Mouse (Mus musculus) embryo, embryonic 10 days (tissue): Measurements from ENCODE around the gene Hras.

Experiments used
- DNase-seq: peaks from one replicate; pipeline ENCODE4 v3.0.0-alpha.2; 2015; ENCODE audit warnings: low spot score

Gene Hras

DNA sequence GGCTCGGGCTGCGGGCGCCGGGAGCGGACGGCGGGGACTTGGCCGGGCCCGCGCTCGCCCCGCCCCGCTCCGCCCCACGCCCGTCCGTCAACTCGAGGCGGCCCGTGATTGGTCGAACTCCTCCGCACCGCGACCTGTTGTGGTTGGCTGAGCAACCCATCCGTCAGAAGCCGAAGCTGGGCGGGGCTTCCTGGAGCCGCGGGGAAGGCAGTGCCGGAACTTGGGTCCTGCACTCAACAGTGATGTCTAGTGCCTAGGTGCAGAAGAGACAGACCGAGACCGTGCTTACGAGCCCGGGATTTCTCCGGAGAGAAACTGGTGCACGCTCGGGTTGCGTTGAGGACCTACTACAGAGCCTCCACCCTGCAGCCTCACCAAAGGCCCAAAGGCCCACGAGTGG is at the start of gene Hras, which contains the start of gene Lrrc56:
TSS of gene Hras (minus strand) at position 58 of the 400 bp plus-strand sequence.
TSS of gene Lrrc56 (plus strand) at position 210 of the 400 bp plus-strand sequence.
- peak; percentile 99 for DNase-seq

DNA sequence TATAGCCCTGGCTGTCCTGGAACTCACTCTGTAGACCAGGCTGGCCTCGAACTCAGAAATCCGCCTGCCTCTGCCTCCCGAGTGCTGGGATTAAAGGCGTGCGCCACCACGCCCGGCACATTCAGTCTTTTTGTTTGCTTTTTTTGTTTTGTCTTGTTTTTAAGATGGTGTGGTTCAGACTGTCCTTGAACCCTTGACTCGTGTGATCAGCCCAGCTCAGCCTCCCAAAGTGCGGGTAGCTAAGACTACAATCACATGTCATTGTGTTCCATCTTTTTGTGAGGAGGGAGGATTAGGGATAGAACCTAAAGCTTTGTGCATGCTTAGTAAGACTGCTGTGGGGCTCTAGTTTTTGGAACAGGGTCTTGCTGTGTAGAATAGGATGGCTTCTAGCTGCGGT is 37.7 kb upstream of the Hras start:
- DNase-seq = no peak

DNA sequence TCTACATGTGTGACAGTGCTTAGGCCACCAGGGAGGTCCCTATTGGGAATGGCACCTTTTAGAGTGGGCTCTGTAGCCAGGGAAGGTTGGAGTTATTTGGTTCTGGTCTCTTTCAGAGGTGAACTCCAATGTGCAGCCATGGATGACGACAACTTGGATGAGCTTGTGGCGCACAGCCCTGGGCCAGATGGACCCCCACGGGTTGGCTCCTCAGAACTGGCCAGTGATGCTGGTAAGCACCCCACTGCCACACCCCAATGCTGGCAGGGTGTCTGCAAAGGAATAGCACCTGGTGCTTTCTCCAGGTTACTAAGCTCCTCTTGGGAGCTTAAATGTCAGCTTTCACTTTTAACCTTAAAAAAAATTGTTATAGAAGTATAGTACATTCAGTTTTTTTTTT is 37.3 kb upstream of the Hras start:
- no peak for DNase-seq

DNA sequence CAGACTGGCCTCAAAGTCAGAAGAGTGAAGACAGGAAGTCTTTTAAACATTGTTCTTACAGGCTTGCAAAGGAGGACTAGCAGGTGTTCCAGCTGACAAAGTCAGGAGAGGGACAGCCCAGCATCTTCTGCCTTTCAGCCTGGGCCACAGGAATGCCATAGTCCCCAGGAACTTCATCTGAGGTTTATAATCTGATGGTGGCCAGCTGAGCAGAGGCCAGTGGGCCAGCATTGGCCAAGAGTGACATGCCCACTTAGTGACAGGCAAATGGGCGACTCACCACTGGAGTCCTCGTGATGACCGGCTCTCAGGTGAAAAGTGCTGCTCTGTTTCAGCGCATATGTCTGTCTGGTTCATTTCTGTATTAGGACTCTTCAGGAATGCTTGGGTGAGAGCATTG is 36.8 kb upstream of the Hras start:
- no peak for DNase-seq

DNA sequence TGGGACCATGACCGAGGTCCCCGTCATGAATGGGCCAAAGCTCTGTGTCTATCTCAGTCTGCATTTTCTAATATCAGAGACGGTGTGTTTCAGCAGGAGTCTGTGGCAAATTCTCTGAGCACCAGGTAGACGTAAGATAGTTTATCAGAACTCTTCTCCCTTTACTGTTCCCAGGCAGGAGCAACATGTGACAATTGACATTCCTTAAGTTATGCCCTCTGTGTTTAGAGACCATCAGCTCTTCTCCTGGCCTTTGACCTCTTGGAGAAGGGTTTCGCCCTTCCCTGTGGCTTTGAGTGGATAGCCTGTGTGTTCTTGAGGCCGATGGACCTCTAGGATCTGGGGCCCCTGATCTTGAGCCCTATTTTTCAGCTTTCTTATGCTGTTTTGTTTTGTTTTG is 35.9 kb upstream of the Hras start:
- DNase-seq = no peak

DNA sequence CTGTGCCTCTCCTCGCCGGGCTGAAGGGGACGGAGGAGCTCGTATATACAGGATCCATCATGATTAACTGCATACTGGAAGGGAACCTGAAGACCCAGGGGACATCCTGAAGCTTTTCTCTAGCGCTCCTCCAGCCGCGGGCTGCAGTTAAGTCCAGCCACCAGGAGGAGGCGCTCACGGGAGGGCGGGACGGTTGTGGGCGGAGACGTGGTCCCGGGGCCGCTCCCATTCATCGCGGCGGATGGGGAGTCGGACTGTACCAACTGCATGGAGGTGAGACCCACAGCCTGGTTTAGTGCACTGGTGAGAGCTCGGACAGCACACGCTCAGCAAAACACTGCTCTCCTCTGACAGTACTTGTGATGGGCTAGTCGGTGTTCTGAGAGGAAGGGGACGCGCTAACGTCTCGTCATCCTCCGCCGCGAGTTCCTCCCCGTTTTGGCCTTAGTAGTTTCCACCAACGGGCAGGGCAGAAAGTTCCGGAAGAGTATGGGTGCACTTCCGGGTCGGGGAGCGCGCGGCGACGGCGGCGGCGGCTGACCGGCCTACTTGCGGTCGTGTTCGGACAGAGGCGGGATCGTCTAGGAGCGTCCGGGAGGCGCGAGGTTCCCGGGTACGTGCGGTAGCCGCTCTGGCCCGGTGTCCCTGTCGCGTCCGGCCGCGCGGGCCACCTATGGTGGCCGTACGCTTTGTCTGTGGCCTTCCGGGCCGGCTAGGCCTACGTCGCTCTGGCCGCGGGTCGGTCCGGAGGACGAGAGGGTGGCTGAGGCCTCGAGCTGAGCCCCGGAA is 34.7 kb upstream of the Hras start, which contains the start of gene Phrf1:
TSS of gene Phrf1 (plus strand) at position 506 of the 789 bp plus-strand sequence.
- peak; percentile 92 for DNase-seq

DNA sequence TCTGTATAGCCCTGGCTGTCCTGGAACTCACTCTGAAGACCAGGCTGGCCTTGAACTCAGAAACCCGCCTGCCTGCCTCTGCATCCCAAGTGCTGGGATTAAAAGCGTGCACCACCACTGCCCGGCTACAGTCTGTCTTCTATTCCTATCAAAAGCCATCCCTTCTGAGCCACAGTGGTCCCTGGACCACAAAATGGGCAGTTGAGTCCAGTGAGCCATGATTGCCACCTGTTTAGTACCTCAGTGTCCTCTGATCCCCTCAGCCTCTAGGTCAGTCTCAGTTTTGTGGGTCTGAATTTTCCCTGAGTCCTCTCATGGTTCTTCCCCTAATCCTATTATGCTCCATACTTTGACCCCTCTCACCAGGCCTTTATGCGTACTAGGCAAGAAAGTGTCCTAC is 34.0 kb upstream of the Hras start:
- DNase-seq = no peak

DNA sequence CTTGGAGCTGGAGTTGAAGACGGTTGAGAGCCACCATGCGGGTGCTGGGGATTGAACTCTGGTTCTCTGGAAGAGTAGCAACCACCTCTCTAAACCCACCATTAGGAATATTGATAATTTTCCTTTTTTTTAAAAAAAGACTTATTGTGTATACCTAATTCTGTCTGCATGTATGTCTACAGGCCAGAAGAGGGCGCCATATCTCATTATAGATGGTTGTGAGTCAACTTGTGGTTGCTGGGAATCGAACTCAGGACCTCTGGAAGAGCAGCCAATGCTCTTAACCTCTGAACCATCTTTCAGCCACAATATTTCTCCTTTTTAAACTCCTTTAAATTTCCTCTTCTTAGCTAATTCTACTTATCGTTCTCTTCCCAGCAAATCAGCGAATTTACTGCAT is 32.7 kb upstream of the Hras start:
- no peak for DNase-seq

DNA sequence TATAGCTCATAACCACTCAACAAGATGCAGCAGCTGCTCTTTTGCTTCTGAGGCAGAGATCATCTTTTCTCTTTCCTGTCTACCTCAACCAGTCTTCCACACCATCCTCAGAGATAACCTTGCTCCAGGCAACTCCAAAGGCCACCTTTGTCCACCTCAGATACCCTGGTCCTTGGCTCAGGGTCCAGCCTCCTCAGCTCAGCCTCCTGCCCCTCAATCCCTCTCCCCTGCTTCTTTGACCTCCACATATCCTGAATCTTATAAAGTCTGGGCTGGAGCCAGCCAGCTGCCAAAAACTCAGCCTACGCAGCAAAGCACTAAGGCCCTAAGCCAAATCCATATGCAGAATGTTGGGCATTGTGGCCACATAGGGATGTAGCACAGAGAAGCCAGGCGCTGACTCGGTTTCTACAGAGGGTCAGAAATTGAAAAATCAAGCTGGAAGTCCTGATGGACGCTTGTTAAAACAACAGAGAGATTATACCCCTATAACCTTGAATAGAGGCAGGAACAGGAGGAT is 29.0 kb upstream of the Hras start:
- DNase-seq = no peak

DNA sequence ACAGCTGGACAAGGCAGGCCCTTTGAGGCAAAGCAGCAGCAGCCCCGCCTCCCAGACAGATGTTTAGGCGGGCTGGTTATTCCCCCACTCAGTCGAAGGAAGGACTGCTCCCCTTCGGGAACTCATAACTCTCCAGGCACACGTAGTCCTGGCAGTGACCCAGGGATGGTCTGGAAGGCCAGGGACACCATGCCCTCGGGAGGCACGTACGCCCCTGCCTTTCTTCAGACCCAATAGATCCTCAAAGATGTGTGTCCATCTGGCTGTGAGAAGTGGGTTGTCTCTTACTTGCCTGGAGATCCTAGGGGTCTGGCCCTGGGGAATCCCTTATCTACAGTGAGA is 28.3 kb upstream of the Hras start:
- no peak for DNase-seq

DNA sequence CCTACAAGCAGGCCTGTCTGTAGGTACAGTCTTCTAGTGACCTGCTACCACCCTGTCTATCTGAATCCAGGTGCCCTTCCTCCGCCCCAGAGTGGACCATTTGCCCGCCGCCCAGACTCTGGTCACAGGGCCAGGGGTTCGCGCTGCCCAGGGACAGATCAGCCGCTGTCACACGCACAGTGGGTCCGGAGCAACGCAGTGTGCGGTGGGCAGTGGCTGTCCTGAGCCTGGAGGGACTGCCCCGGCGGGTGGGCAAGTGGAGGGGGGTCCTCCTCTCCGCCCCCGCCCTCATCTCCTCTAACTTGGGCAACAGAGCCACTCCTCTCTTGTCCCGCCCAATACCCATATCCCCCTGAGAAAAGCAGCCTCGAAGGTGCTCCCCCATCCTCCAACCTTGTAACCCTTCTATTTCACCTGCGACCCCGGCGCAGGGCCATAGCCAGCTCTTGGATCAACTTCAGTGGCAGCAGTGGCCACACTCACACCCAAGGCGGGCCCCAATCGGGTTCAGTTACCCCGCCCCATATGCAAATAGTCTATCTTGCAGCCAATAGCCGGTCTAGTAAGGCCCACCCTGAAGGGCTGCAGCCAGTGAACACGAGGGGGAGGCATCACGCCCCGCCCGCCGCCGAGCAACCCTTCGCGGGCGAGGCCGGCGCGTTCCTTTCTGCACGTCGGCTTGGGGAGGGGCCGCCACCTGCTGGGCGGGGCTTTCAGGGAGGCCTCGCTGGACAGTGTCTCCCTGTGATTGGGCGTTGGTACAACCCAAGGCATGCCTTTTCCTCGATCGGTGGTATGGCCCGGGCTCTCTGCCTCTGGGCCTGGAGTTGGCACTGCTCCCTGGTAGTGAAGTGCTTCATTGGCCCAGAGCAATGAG is 27.7 kb upstream of the Hras start:
- peak; percentile 99 for DNase-seq

DNA sequence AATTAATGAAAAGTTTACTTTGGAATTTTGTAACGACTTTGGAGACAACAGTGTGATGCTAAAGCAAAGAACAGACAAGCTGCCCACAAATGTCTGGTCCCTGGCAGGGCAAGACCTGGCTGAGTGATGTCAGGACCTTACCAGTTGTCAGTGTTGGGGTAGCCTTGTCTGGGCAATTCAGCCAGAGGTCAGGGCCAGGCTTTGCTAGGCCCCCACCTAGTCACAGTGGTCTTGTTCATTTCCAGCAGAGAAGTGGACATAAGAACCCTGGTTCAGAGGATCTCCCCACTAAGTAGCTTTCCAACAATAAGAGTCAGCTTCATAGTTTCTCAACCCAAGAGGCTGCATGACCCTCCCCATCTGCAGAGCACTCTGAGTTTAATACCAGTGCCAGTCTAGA is 26.6 kb upstream of the Hras start:
- DNase-seq = no peak

DNA sequence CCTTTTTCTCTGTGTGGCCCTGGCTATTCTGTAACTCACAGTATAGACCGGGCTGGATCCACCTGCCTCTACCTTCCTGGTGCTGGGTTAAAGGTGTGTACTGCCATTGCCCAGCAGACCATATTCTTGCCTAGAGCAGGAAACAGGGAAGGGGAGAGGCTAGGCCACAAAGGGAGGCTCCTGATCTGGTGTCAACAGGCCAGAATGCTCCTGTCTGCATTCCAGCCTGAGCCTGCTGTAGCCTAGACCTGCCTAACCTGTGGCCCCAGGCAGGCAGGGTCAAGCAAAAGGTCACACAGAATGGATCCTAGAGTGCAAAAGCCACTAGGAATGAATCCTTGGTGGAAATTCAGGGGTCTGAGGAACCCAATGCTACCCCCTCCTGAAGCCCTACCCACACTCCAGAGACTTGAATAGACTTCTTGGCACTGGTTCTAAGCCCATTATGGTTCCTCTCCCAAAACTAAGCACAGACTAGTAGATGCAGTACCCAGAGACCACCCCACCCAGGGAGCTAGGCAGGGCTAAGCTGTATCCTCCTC is 25.8 kb upstream of the Hras start:
- DNase-seq = no peak

DNA sequence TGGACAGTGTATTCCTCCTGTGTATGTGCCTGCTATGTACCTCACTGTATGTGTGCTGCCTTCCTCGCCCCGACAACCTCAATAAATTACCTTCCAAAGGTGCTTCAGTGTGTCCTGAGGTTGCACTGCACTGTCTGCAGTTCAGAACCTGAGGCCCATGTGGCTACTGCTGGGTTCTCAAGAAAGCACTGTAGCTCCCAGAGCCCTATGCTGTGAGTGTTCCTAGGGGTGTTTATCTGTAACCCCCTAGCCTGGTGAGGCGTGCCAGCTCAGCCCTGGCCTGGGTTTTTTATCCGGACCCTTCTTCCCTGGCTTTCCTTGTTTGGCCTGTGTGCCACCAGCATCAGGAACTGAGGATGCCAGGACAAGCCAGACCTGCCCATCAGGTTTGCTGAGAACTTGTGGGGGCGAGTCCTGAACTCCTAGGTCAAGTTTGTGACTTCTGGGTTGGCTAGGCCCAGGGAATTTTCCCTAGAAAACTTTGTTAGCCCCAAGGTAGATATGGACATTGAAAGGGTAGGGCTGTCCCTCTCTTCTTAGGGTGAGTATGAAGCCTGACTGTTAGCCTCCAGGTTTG is 24.8 kb upstream of the Hras start:
- DNase-seq = no peak

DNA sequence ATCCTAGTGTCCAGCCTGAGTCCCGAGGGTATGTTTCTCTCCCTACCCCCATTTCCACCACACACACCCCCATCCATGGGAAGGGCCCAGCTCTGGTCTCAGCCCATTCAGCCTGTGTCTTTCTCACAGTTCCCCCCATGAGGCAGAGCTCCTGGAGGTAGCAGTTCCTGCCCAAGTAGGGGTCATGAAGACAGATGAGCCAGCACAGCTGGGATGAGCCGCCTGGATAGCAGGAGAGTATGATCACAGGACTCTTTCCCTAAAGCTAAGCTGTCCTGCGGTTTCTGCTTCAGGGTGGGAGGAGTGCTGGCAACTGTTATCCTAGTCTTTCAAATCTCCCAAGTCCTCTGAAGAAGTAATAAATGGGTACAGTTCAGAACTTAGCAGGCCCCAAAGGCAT is 24.3 kb upstream of the Hras start:
- DNase-seq = no peak

DNA sequence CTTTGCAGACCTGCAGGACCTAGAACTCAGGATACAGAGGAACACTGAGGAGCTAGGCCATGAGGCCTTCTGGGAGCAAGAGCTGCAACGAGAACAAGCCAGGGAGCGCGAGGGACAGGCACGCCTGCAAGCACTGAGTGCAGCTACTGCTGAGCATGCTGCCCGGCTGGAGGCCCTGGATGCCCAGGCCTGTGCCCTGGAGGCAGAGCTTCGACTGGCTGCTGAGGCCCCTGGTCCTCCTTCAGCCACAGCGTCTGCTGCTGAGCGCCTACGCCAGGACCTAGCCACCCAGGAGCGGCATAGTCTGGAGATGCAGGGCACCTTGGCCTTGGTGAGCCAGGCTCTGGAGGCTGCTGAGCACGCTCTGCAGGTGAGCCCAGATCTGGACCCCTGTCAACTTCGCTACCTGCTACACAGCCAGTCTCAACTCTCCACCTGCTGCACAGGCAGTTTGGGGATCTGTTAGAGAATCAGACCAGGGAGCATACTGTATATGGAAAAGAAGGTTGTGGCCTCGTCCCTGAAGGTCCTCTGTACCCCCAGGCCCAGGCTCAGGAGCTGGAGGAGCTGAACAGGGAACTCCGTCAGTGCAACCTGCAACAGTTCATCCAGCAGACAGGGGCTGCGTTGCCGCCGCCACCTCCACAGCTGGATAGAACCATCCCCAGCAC is 23.7 kb upstream of the Hras start:
- DNase-seq = no peak

DNA sequence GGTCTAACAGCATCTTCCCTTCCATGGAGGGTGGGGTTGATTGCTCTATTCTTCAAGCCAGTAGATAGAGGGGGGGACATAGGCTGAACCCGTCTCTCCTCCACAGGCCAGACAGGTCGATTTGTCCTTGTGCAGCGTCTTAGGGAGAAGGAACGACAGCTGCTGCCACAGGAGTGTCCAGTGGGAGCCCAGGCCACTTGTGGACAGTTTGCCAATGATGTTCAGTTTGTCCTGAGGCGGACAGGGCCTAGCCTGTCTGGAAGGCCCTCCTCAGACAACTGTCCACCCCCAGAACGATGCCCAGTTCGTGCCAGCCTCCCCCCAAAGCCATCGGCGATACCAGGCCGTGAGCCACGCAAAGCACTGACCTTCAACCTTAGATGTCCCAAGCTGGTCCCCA is 23.1 kb upstream of the Hras start:
- DNase-seq = no peak

DNA sequence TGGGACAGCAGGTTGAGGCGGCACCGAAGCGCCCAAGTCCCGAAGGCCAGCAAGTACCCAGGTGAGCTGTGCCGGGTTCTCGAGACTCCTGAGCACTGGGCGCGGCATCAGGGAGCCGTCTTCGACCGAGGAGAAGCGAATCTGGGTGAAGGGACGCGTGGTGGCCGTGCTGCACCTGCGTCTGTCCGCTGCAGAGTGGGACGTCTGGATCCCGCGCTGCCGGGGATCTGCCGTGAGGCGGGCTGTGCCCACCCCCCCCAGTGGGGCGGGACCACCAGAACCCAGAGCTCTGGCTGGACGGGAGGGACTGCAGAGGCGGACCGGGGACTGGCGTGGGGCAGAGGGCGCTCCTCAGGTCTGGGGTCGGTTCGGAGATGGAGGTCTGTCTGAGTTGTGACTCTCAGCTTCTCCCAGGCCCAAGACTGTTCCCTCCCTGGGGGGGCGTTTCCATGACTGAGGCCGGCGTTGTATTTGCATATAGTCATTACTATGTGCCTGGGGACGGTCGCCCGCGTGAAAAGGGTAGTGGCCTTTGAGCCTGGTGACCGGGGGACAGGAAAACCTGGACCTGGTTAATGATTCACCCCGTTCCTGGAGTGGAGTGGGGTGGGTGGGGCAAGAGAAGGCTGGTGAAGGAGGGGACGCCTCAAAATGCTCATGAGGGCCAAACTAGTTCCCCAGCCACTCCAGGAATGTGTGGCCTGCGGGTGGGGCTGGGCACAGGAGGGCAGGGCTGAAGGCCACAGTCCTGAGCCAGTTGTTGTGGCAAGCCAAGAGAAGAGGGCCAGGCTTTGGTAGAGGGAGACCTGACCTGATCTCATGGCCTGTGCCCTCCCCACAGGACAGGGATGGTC is 22.3 kb upstream of the Hras start:
- DNase-seq = peak; percentile 61

DNA sequence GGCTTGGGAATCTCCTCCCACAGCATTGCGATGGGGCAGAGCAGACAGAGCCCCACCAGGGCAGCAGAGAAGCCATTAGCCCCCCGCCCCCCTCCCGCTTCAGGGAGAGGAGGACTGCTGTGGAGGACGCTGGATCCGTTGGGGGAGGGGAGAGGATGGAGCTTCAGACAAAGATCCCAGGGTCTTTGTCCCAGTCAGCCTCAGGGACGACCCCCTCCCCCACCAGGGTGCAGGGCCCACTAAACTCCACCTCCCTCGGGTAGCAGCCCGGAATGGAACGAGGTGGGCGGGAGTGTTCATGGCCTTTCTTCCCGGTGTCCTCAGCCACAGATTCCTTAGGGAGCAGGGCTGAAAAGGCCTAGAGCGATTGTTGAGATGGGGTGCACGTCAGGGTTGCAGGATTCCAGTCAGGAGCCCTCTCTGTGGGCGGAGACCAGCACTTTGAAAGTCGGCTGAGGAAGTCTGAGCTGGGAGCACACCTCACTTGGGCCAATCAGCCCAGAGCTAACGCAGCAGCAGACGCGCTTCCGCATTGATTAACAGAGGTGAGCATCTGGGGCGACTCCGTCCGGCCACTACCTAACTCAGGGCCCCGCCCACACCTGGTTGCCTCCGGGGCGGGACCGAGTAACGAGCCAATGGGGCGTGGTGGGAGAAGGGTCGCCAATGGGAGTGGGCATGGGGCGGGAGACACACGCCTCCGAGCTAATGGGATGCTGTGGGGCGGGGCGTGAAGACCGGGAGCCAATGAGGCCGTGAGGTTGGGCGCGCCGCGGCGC is 21.5 kb upstream of the Hras start, which contains the start of gene Rassf7:
TSS of gene Rassf7 (plus strand) at position 760 of the 779 bp plus-strand sequence.
- DNase-seq = peak; percentile 99

DNA sequence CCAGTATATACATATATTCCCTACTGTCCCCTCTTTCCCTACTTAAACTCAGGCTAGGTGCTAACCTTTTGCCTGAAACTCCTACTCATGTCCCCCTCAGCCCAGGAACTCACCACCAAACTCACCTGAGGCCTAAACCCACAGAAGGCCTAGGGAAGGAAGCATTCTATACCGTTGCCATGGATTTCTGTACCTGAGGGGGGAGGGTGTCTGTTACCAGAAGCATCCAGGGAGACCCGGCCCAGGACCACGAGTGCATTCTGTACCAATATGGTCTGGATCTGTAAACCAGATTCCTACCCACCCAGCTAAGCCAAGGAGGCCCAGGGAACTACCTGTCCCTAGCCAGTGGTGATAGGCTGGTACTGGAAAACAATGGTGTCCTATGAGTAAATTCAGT is 20.5 kb upstream of the Hras start:
- no peak for DNase-seq
